Mouse (Mus musculus) spleen, postnatal 10 days (tissue): ENCODE measurements around the gene Gsk3b.
"Not testable (repeated sequence)": the region's sequence is repeated elsewhere in the genome, so short reads cannot be mapped to it uniquely, and the experiment has no call there.

Experiments
- DNase-seq, 2 experiments: peaks; one replicate each; pipeline ENCODE4 v3.0.0; 2021 to 2022; ENCODE audit warnings: low spot score in 2 of 2

The Gsk3b gene

GRCm38 (mm10) chr16:38100569-38100968 lies 11.8 kb downstream of the Gsk3b start:
- DNase-seq: no peak

- no peak for DNase-seq
Observed at GRCm38 (mm10) chr16:38105453-38105852, 16.7 kb downstream of the Gsk3b start.

- no peak for DNase-seq
Observed at GRCm38 (mm10) chr16:38106542-38106941, 17.7 kb downstream of the Gsk3b start.

- no peak for DNase-seq
Observed at GRCm38 (mm10) chr16:38110001-38110400, 21.2 kb downstream of the Gsk3b start.

GRCm38 (mm10) chr16:38110575-38110974 lies 21.8 kb downstream of the Gsk3b start:
- DNase-seq: no peak

- DNase-seq: no peak
Observed at GRCm38 (mm10) chr16:38114074-38114473, 25.3 kb downstream of the Gsk3b start.

- not testable (repeated sequence) for DNase-seq
Observed at GRCm38 (mm10) chr16:38117909-38118308, 29.1 kb downstream of the Gsk3b start.

- no peak for DNase-seq
Observed at GRCm38 (mm10) chr16:38118723-38119122, 29.9 kb downstream of the Gsk3b start.

- DNase-seq: no peak
Observed at GRCm38 (mm10) chr16:38119286-38119685, 30.5 kb downstream of the Gsk3b start.

GRCm38 (mm10) chr16:38129171-38129570 lies 40.4 kb downstream of the Gsk3b start:
- DNase-seq: no peak

- DNase-seq: no peak
Observed at GRCm38 (mm10) chr16:38131041-38131440, 42.2 kb downstream of the Gsk3b start.

GRCm38 (mm10) chr16:38131756-38132155 lies 43.0 kb downstream of the Gsk3b start:
- peak in 1 of 2 experiments; percentile 59 for DNase-seq

- no peak for DNase-seq
Observed at GRCm38 (mm10) chr16:38132210-38132609, 43.4 kb downstream of the Gsk3b start.

GRCm38 (mm10) chr16:38137296-38137695 lies 48.5 kb downstream of the Gsk3b start:
- DNase-seq: peak in 1 of 2 experiments; percentile 40

- no peak for DNase-seq
Observed at GRCm38 (mm10) chr16:38144898-38145297, 56.1 kb downstream of the Gsk3b start.

GRCm38 (mm10) chr16:38150555-38150954 lies 61.8 kb downstream of the Gsk3b start:
- DNase-seq: no peak

- no peak for DNase-seq
Observed at GRCm38 (mm10) chr16:38157854-38158622, 69.2 kb downstream of the Gsk3b start.

GRCm38 (mm10) chr16:38162019-38162418 lies 73.2 kb downstream of the Gsk3b start:
- DNase-seq: no peak

- no peak for DNase-seq
Observed at GRCm38 (mm10) chr16:38164811-38165591, 76.2 kb downstream of the Gsk3b start.

GRCm38 (mm10) chr16:38168971-38169370 lies 80.2 kb downstream of the Gsk3b start:
- no peak for DNase-seq

- no peak for DNase-seq
Observed at GRCm38 (mm10) chr16:38179150-38179549, 90.3 kb downstream of the Gsk3b start.

- no peak for DNase-seq
Observed at GRCm38 (mm10) chr16:38181421-38181820, 92.6 kb downstream of the Gsk3b start.
